Mouse (Mus musculus) midbrain, postnatal 0 days (tissue): ENCODE measurements around the gene Scaf4. TPM values are rescaled to one million over a fixed set of nuclear protein-coding genes. Genes with fewer than 3 reads are reported as not detected.

ENCODE experiments used
- ATAC-seq: fragments of 200-750 bp; cut with Nextera tagmentation; 2 replicates; pipeline ENCODE4 v1.8.0; 2017; ENCODE audit warnings: moderate number of reproducible peaks, mild to moderate bottlenecking, moderate TSS enrichment, moderate library complexity; ENCODE audit not compliant: low FRiP score
- DNase-seq: peaks from one replicate; pipeline ENCODE4 v3.0.0-alpha.2; 2015; ENCODE audit warnings: low spot score
- H3K27ac ChIP-seq: fragments of 300-500 bp; sonication (generic); 2 replicates; pipeline ENCODE4 v1.5.1; 2014; ENCODE audit warnings: low read depth, mild to moderate bottlenecking, low read length, mixed read lengths
- H3K27me3 ChIP-seq: fragments of 300-500 bp; sonication (generic); 2 replicates; pipeline ENCODE4 v1.6.1; 2014; ENCODE audit warnings: low read length, control low read depth, mixed read lengths; ENCODE audit not compliant: insufficient read depth
- H3K36me3 ChIP-seq: fragments of 300-500 bp; sonication (generic); 2 replicates; pipeline ENCODE4 v1.6.1; 2014; ENCODE audit warnings: low read length, control low read depth, mixed read lengths; ENCODE audit not compliant: insufficient read depth
- H3K4me1 ChIP-seq: fragments of 300-500 bp; sonication (generic); 2 replicates; pipeline ENCODE4 v1.6.1; 2014; ENCODE audit warnings: mild to moderate bottlenecking, control low read depth, antibody characterized with exemption, low read length, mixed read lengths; ENCODE audit not compliant: insufficient read depth
- H3K4me2 ChIP-seq: fragments of 300-500 bp; sonication (generic); 2 replicates; pipeline ENCODE4 v1.6.1; 2014; ENCODE audit warnings: low read depth, mild to moderate bottlenecking, low read length, mixed read lengths; ENCODE audit not compliant: poor library complexity, severe bottlenecking
- H3K4me3 ChIP-seq: fragments of 300-500 bp; sonication (generic); 2 replicates; pipeline ENCODE4 v1.5.1; 2014; ENCODE audit warnings: low read depth, mild to moderate bottlenecking, low read length, moderate library complexity
- H3K9ac ChIP-seq: fragments of 300-500 bp; sonication (generic); replicated peaks from 2 replicates; pipeline ENCODE4 v1.6.1; 2014; ENCODE audit warnings: mild to moderate bottlenecking, low read length, moderate library complexity, mixed read lengths; ENCODE audit not compliant: poor library complexity, severe bottlenecking
- H3K9me3 ChIP-seq: fragments of 300-500 bp; sonication (generic); 2 replicates; pipeline ENCODE4 v1.6.1; 2016; ENCODE audit warnings: low read length, control low read depth
- CTCF ChIP-seq: IDR thresholded peaks from 2 replicates; pipeline ENCODE4 v1.5.1; 2016; ENCODE audit warnings: antibody characterized with exemption, mild to moderate bottlenecking
- WGBS: fragments of 180-500 bp; shearing (Covaris S2); extraction: QIAGEN DNeasy Blood & Tissue Kit; methylation state at CpG from one replicate; pipeline ENCODE4 v1.1.7; 2014; 5-methylcytosine and 5-hydroxymethylcytosine counted together
- polyA plus RNA-seq: library from polyadenylated mRNA; unstranded; fragments of >200 nt; fragmentation: Nextera tagmentation; extraction: Ambion mirVana; gene quantifications from 2 replicates; pipeline ENCODE4 v1.2.1, GENCODE M21; 2015
- total RNA-seq: library from RNA; depleted of rRNA; stranded (reverse); fragments of >200 nt; gene quantifications from 2 replicates; pipeline ENCODE4 v1.2.3, GENCODE M21; 2014

Scaf4 gene
- total and polyA plus RNA-seq, 2 experiments from 2014 or later = 10.7 to 17.9 TPM

DNA sequence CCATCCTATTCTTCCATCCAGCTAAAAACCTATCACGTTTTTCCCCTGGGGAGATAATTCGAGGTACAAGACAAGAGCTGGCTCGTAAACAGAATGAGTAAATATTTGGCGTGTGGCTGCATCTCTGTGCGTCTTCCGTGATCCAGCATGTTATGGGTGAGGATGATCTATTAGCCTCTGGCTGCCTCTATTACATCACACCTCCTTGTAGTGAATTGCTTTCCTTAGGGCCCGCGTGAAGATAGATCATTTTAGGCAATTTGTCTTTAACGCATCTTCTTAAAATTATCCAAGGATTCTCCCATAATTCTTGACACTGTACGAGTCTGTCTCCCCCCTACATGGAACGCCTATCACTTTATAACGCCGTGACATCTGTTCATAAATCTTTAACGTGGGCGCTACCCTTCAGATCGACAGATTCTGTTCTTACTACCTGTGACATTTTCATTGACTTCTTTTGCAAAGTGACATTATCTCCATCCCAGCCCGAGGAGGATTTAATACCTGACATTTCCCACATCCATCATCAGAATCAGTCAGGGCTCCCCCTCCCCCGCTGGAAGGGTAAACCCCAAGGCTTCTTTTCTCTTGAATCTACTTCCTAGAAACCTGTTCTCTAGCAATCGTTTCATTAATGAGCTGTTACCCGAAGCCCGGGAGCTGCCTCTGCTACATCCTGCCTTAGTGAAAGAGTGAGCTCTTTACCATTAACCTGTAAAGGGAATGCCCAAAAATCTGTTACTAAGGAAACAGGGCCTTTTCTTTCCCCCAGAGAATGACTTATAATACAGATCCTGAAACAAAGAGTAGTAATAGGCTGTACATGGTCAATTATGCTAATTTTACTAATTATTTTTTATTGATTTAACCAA lies 14.4 kb upstream of the Scaf4 start:
- no peaks in the 10 kb centered on the region for H3K27me3 ChIP-seq
- 0 out of 2 replicates have a peak, but pooled peaks have one; percentile 34 for ATAC-seq
- DNase-seq = no peak
- no peaks in the 10 kb centered on the region for H3K36me3 ChIP-seq
- peak overlapping the region; percentile 29 for H3K4me2 ChIP-seq
- no peak overlapping the region for H3K27ac ChIP-seq
- 13% methylated on average over 21 of the region's 21 CpGs for WGBS
- H3K4me3 ChIP-seq = no peak overlapping the region
- no peak overlapping the region for H3K9ac ChIP-seq
- H3K9me3 ChIP-seq = no peaks in the 10 kb centered on the region
- H3K4me1 ChIP-seq = no peaks in the 10 kb centered on the region
- no peak for TF ChIP-seq CTCF

- H3K9me3 ChIP-seq = no peaks in the 10 kb centered on the region
- H3K9ac ChIP-seq = no peak overlapping the region
- ATAC-seq = no peak
- no peak for TF ChIP-seq CTCF
- no peak for DNase-seq
- H3K27me3 ChIP-seq = no peaks in the 10 kb centered on the region
- H3K4me1 ChIP-seq = no peaks in the 10 kb centered on the region
- no peak overlapping the region for H3K4me3 ChIP-seq
- H3K4me2 ChIP-seq = peak overlapping the region; percentile 29; the same call in 1 of the 2 replicates
- no peaks in the 10 kb centered on the region for H3K36me3 ChIP-seq
- WGBS = 14% methylated on average over 21 of the region's 22 CpGs
- H3K27ac ChIP-seq = no peak overlapping the region
Observed at GRCm38 (mm10) chr16:90297479-90298425, 13.4 kb upstream of the Scaf4 start.

DNA sequence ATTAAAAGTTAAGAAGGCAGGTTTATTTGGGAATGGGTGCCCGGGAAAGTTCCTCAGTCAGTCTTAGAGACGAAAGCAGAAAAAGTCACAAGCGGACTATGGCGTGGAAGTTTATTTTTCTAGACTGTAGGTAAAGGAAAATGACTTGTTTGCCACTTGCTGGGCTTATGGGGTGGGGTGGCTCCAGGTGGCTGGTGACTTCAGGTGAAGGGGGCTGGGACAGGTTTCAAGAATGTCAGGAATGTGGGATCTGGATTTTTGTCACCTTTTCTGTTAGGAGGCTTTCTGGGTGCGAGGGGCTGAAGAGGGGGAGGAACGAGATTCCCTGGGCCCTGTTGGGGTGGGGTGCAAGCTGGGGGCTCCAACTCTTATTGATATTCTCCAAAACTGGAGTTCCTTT lies 7.4 kb upstream of the Scaf4 start:
- Histone ChIP-seq H3K27me3 (no peaks in the 10 kb centered on the region), H3K4me1 (no peaks in the 10 kb centered on the region), H3K9me3 (no peaks in the 10 kb centered on the region), H3K36me3 (no peaks in the 10 kb centered on the region), H3K9ac (no peak overlapping the region), H3K4me2 (no peak overlapping the region), H3K4me3 (no peak overlapping the region), H3K27ac (no peak overlapping the region)
- no peak for TF ChIP-seq CTCF
- no peak for DNase-seq
- no peak for ATAC-seq
- 78% methylated on average over 6 of the region's 6 CpGs for WGBS

DNA sequence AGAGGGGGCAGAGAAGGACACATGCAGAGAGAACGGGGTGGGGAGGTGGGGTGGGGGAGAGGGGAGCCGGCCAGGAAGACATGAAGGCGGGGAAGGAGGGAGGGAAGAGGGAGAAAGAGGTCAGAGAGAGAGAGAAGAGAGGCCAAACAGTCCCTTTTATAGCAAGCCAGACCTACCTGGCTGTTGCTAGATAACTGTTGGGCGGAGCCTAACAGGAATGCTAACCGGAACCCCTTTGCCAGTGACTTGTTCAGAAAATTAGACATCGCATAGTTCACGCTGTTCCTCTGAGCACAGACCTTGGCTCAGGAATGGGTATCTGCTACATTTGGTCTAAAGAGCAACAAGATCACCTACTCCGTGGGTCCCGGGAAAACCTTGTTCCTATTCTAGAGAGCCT lies 6.7 kb upstream of the Scaf4 start:
- no peaks in the 10 kb centered on the region for H3K36me3 ChIP-seq
- H3K9me3 ChIP-seq = no peaks in the 10 kb centered on the region
- no peak for TF ChIP-seq CTCF
- no peak overlapping the region for H3K4me2 ChIP-seq
- H3K27ac ChIP-seq = no peak overlapping the region
- DNase-seq = no peak
- 69% methylated on average over 9 of the region's 9 CpGs for WGBS
- no peak for ATAC-seq
- no peak overlapping the region for H3K9ac ChIP-seq
- no peak overlapping the region for H3K4me3 ChIP-seq
- no peaks in the 10 kb centered on the region for H3K4me1 ChIP-seq
- H3K27me3 ChIP-seq = no peaks in the 10 kb centered on the region

GRCm38 (mm10) chr16:90284916-90285315 lies 613 bp upstream of the Scaf4 start:
- Histone ChIP-seq H3K4me1 (no peaks in the 10 kb centered on the region; the same call in 1 of the 2 replicates), H3K36me3 (no peaks in the 10 kb centered on the region), H3K27ac (no peak overlapping the region), H3K4me2 (peak overlapping the region; percentile 94), H3K4me3 (peak overlapping the region; percentile 100), H3K9me3 (no peaks in the 10 kb centered on the region), H3K27me3 (no peaks in the 10 kb centered on the region), H3K9ac (peak overlapping the region; percentile 90; the same call in 1 of the 2 replicates)
- ATAC-seq (no peak), DNase-seq (no peak)
- TF ChIP-seq CTCF = no peak
- 5% methylated on average over 15 of the region's 15 CpGs for WGBS
